Mouse (Mus musculus) WW6 (cell line): ENCODE data around the gene Bcar3.

Experiments used
- DNase-seq: peaks from one replicate; pipeline ENCODE4 v3.0.0-alpha.2; 2013; ENCODE audit warnings: low read depth, low spot score

Bcar3 gene

DNA sequence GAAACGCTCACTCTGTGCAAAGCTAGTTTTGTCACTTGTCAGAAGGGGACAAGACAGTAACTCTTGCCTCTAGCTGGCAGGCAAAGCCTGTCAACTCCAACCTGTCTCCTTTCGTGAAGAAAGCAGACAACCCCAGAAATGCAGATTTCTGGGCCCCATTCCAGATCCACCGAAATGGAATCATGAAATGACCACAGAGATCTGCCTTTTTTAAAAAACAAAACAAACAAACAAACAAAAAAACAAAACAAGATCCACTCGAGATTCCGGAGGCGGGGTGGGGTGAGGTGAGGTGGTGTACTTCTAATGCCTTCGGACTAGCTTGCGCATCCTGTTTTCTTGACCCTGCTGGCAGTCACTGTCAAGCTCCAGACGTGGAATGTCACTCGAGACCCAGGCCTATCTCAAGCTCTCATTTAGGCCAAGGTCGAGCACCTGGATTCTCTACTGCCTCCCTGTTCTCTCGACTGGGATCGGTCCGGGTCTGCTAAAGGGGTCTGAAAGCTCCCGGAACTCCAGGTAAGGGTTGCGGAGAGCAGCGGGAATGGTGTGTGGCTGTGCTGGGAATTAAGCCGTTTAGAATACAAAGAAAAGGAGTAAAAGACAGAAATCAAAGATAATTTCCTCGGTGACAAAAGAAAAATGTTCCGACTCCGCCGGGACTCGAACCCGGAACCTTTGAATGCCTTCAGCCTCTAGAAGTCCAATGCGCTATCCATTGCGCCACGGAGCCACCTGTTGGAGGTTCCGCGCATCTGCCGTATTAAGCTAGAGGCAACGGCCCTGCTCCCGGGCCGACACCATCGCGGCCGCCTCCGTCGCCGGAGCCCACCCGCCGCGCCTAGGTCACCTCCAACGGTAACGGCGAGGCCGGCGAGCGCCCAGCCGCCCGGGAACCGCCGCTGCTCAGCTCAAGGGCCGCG lies 1.4 kb upstream of the Bcar3 start:
- DNase-seq, result no peak

GRCm38 (mm10) chr3:122293223-122293953 lies 548 bp upstream of the Bcar3 start:
- no peak for DNase-seq

GRCm38 (mm10) chr3:122295511-122295910 lies 1.6 kb downstream of the Bcar3 start:
- no peak for DNase-seq

- no peak for DNase-seq
Observed at GRCm38 (mm10) chr3:122296979-122297378, 3.0 kb downstream of the Bcar3 start.

- no peak for DNase-seq
Observed at GRCm38 (mm10) chr3:122300983-122301919, 7.3 kb downstream of the Bcar3 start.

GRCm38 (mm10) chr3:122304560-122304959 lies 10.6 kb downstream of the Bcar3 start:
- no peak for DNase-seq

- DNase-seq, result no peak
Observed at GRCm38 (mm10) chr3:122307894-122308671, 14.1 kb downstream of the Bcar3 start.

DNA sequence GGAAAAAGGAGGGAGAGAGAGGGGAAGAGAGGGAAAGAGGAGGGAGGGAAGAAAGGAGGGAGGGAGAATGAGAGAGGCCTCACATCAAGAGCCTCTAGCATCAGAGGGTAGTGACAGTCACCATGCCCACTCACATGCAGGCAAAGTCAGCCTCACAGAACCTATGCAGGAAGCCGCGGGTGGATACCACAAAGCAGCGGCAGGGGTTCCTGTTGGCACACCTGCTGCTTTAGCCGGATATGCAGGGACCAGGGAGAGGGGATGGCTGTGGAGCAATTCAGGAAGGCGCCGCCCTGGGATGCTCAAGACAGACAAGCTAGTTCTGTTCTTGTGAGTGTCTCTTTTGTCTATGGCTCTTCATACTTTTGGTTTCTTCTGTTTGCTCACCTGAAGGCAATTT lies 15.0 kb downstream of the Bcar3 start:
- DNase-seq, result no peak

DNA sequence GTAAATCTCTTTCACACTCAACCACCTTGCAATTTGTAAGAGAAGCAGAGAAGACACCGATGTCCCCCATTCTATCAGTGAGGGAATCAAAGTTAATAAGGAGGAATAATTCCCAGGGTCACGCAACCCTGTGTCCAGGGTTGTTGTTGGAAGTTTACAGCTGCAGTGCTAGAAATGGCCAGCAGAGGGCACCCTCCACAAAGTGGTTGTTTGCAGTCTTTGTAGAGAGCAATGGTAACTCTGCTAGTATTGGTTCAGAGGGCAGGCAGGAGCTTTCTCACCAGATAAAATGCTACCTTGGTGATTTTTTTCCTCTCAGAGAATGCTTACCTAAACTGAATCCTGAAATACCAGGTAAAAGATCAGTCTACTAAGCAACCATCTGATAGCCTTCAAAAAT lies 18.1 kb downstream of the Bcar3 start:
- no peak for DNase-seq

GRCm38 (mm10) chr3:122312936-122313629 lies 19.1 kb downstream of the Bcar3 start:
- DNase-seq, result no peak

GRCm38 (mm10) chr3:122313936-122314335 lies 20.0 kb downstream of the Bcar3 start:
- DNase-seq, result no peak

DNA sequence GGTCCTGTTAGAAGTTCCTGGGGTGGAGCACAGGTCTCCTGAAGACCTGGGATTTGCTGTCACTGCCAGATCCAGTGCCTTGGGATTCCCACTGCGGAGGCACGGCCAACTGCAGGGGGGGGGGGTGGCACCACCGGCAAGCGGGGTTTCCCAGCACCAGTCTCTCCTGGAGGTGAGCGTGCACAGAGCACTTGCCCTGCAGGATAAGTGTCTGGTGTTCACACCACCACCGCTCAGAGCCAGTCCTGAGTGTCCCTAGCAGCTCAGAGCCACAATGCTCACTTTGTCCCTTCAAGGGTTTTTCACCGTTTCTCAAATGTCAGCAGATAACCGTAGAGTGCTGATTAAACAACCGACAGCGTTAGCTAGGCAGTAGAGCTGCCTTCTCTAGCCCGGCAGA lies 22.7 kb downstream of the Bcar3 start:
- no peak for DNase-seq

DNA sequence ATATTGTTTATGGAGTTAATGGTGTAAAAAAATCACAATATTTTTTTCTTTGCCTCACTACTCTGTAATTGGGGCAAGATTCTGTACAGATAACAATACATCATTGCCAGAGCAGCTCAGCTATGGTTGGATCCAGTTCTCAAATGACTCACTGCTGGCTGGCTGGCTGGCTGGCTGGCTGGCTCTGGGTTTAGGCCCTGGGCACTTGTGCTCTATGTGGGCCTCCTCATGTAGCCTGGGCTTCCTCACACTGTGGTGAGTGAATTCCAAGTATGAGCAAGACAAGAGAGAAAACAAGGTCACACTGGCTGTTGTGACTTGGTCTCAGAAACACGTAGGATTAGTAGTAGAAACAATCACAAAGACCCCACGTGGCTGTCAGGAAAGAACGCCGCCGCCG lies 23.4 kb downstream of the Bcar3 start:
- DNase-seq, result no peak

DNA sequence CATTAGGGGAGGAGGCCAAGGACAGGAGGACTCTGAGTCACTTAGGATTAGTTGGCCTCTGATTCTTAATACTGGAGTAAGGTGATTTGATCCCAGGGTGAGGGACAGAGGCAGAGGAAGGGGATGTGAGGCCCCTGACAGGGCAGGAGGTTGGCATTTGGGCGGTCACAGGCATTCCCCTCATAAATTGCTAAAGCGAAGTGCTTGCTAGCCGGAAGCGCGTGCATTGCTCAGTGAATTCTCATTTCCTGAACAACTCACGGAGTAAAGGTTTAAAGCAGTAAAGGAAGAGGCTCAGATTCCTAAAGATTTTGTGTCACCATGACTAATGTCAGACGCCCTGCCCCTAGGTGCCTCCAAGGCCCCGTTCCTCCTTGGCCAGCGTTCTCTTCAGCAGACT lies 28.3 kb downstream of the Bcar3 start:
- no peak for DNase-seq

- DNase-seq, result no peak
Observed at GRCm38 (mm10) chr3:122323841-122324240, 29.9 kb downstream of the Bcar3 start.

DNA sequence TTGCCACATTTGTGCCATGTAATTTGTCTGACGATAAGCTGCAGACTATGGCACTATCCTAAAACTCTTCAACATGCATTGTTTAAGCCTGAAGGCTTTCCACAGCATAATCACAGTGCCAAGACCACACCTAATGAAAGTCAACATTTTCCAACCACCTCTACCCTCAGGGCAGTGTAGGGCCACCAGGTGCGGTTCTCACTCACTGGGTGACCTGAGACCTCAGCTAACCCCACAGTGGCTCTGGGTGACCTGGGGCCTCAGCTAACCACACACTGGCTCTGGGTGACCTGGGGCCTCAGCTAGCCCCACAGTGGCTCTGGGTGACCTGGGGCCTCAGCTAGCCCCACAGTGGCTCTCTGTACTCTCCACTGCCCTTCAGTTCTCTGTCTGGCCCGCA lies 30.6 kb downstream of the Bcar3 start:
- no peak for DNase-seq

- DNase-seq, result no peak
Observed at GRCm38 (mm10) chr3:122330484-122330883, 36.5 kb downstream of the Bcar3 start.

DNA sequence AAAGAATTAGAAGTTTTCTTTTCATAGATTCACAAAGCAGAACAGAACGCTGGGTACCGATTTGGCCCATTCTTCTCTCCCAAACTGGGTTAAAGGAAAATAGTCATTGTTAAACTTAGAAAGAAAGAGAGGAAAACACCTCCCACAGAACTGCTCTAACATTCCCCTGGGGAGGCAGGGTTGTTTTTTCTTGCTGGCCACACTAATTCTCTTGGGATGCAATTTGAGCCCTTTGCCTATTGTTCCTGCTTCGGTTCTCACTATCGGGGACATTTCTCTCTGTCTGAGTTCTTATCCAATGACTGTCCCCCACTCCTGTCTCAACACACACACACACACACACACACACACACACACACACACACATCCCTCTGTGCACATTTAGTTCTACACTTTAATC lies 39.6 kb downstream of the Bcar3 start:
- no peak for DNase-seq

GRCm38 (mm10) chr3:122333902-122334301 lies 40.0 kb downstream of the Bcar3 start:
- no peak for DNase-seq

DNA sequence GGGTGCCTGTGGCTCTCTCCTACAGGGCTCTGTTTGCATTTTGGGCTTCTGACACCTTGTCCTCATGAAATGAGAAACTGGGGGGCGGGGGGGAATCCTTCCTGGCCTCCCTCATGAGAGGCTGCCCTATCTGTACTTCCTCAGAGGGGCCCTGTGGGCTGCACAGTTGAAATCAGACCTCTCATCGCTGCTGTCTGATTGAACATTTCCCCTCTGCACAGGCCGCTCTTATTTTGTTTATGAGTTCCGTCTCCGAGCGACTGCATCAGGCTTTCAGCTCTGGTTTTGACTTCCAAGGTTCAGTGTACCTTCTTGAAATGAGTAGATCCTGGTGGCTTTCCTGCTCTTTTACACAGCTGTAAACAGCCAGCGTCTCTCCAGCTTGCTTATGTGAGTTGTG lies 40.4 kb downstream of the Bcar3 start:
- DNase-seq, result no peak
